In the genomic region with DNA sequence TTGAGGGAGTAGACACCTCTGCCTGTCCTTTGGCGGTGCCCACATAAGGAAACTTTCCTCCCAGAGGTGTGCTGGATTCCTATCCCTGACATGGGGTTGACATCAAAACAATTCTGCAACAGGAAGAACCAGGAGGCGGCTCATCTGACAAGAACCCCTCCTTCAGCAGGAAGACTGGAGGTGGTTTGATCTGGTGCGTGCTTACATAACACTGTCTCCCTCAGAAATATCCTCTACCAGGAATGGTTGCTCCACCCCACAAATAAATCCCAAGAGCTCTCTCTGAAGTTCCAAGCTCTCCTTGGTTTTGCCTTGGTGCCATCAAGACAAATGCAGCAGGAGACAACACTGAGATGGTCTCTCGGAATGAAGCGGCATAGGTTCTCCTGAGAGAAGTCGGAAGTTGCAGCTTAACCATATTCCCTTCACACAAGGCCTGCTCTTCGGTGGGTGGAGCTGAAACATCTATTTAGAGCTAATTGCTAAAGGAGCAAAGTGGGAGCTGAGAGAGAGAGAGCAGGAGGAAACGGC, we compare ENCODE assay signal across 30 mouse cellular contexts. TPM values are rescaled to one million over a fixed set of nuclear protein-coding genes. Genes with fewer than 3 reads are reported as not detected.
A peak's percentile ranks its signal among the peaks of the same experiment; 100 is the strongest.
DNase-seq lines count a peak whose midpoint lies in the region; ATAC-seq lines count a peak whose summit lies in the region.
"Had no signal": no experiment of that assay in that cellular context is flagged by ENCODE, and none has a peak within 500 bp of the region (broad histone marks: within the 10 kb centered on the region; RNA-seq: fewer than 3 reads in every experiment).

No protein-coding gene starts in this region.

- peaks cover 4% of the 10 kb centered on the region; the same call in 1 of the 2 replicates for H3K4me1 ChIP-seq in heart, embryonic 11.5 days (ENCODE audit: control insufficient read depth, insufficient read depth, low read length)
- H3K4me1 ChIP-seq: forebrain, embryonic 12.5 days; liver, embryonic 15.5 days had no signal

- H3K4me2 ChIP-seq in heart, embryonic 11.5 days, result no peak overlapping the region
- H3K4me2 ChIP-seq: embryonic facial prominence, embryonic 13.5 days; forebrain, embryonic 12.5 days; kidney, embryonic 15.5 days; liver, embryonic 15.5 days; lung, embryonic 15.5 days; midbrain, embryonic 15.5 days; neural tube, embryonic 13.5 days had no signal

- no peak overlapping the region for H3K9ac ChIP-seq in heart, embryonic 11.5 days (ENCODE audit: low read depth, low read length)
- H3K9ac ChIP-seq: embryonic facial prominence, embryonic 13.5 days; forebrain, embryonic 12.5 days; kidney, embryonic 15.5 days; liver, embryonic 15.5 days; lung, embryonic 15.5 days; midbrain, embryonic 15.5 days; neural tube, embryonic 13.5 days had no signal

- no peak overlapping the region for H3K4me3 ChIP-seq in heart, embryonic 11.5 days (ENCODE audit: low read depth, low read length)
- H3K4me3 ChIP-seq: embryonic facial prominence, embryonic 13.5 days; erythroblast, embryonic 14.5 days; forebrain, embryonic 12.5 days; kidney, embryonic 15.5 days; limb, embryonic 10.5 days; liver, embryonic 15.5 days; lung, embryonic 15.5 days; megakaryocyte, embryonic 14.5 days; midbrain, embryonic 15.5 days; myocyte; neural tube, embryonic 13.5 days had no signal

- no peaks in the 10 kb centered on the region for H3K36me3 ChIP-seq in heart, embryonic 11.5 days (ENCODE audit: control insufficient read depth, insufficient read depth, low read length)
- H3K36me3 ChIP-seq: embryonic facial prominence, embryonic 13.5 days; forebrain, embryonic 12.5 days; kidney, embryonic 15.5 days; limb, embryonic 10.5 days; liver, embryonic 15.5 days; lung, embryonic 15.5 days; midbrain, embryonic 15.5 days; neural tube, embryonic 13.5 days had no signal

- no peak for ATAC-seq in heart, embryonic 11.5 days (replicated peaks; ENCODE audit: insufficient number of reproducible peaks, low FRiP score, low TSS enrichment)
- ATAC-seq: hindbrain, embryonic 16.5 days; intestine, postnatal 0 days; midbrain, embryonic 15.5 days had no signal

- peak; percentile 64 for DNase-seq in heart, adult 11 months
- DNase-seq in right cerebral cortex, postnatal 25 days, result peak; percentile 56
- no peak for DNase-seq in right cerebral cortex, postnatal 4 days
- peak; percentile 42 to 65 for DNase-seq in left cerebral cortex, adult 8-10 months (ENCODE audit: low spot score in 2 of 2)
- DNase-seq in right cerebral cortex, postnatal 36 days (ENCODE audit: low spot score in 2 of 2), result peak; percentile 34 to 66
- DNase-seq in thymus, postnatal 25 days, result no peak
- no peak for DNase-seq in ovary, postnatal 36 days (ENCODE audit: low spot score)
- DNase-seq: adrenal gland, postnatal 10 days; cerebellum, adult 2 months; cerebellum, postnatal 25 days; embryo, embryonic 11 days; heart, postnatal 4 days; kidney, postnatal 36 days; liver; lung, postnatal 36 days; thymus, postnatal 36 days had no signal

- no peak overlapping the region for H3K27ac ChIP-seq in heart, embryonic 11.5 days (ENCODE audit: low read depth, low read length)
- H3K27ac ChIP-seq: embryonic facial prominence, embryonic 13.5 days; forebrain, embryonic 12.5 days; kidney, embryonic 15.5 days; limb, embryonic 10.5 days; liver, embryonic 15.5 days; lung, embryonic 15.5 days; midbrain, embryonic 15.5 days; neural tube, embryonic 13.5 days had no signal

- no peaks in the 10 kb centered on the region for H3K9me3 ChIP-seq in heart, embryonic 11.5 days (replicated peaks; ENCODE audit: control insufficient read depth, low read length)
- H3K9me3 ChIP-seq: embryonic facial prominence, embryonic 13.5 days; forebrain, embryonic 12.5 days; kidney, embryonic 15.5 days; limb, embryonic 10.5 days; liver, embryonic 15.5 days; lung, embryonic 15.5 days; megakaryocyte, embryonic 14.5 days; midbrain, embryonic 15.5 days; neural tube, embryonic 13.5 days had no signal

- no peaks in the 10 kb centered on the region for H3K27me3 ChIP-seq in heart, embryonic 11.5 days (ENCODE audit: control insufficient read depth, insufficient read depth, low read length)
- H3K27me3 ChIP-seq: embryonic facial prominence, embryonic 13.5 days; forebrain, embryonic 12.5 days; kidney, embryonic 15.5 days; liver, embryonic 15.5 days; lung, embryonic 15.5 days; midbrain, embryonic 15.5 days; neural tube, embryonic 13.5 days had no signal

- 66% methylated on average over 8 of the region's 8 CpGs for WGBS in heart, embryonic 11.5 days (ENCODE audit: insufficient replicate concordance)

RNA-seq across cellular contexts. Expression of gene Fdx1, which starts 38.7 kb away (rescaled TPM):
- 82.5 and 84.3 TPM in 2 replicates for polyA plus RNA-seq in heart, embryonic 11.5 days (2014; fragmentation: Nextera tagmentation; extraction: Ambion mirVana)
- total RNA-seq in left cerebral cortex, adult 8-10 months (2022), result 10 to 100 TPM; 15.2 to 18.0 (median 17.8) TPM

Comparison
In these comparisons a context has a peak if more than half of its experiments do, and no peak if none do; other contexts are left out.
1. DNase-seq: peak in heart, adult 11 months (single experiment), right cerebral cortex, postnatal 25 days (single experiment), left cerebral cortex, adult 8-10 months (2 of 2) and right cerebral cortex, postnatal 36 days (2 of 2); none in right cerebral cortex, postnatal 4 days (single experiment), thymus, postnatal 25 days (single experiment) and ovary, postnatal 36 days (single experiment).